Mouse (Mus musculus) embryonic facial prominence, embryonic 11.5 days (tissue): ENCODE results near the gene Ggct. TPM values are rescaled to one million over a fixed set of nuclear protein-coding genes. Genes with fewer than 3 reads are reported as not detected.
A peak's percentile ranks its signal among the peaks of the same experiment; 100 is the strongest.

Experiments used
- ATAC-seq: fragments of 200-750 bp; cut with Nextera tagmentation; replicated peaks from 2 replicates; pipeline ENCODE4 v1.8.0; 2017; ENCODE audit warnings: low read depth; ENCODE audit not compliant: insufficient number of reproducible peaks, low FRiP score, low TSS enrichment
- DNase-seq: peaks from one replicate; pipeline ENCODE4 v3.0.0-alpha.2; 2015; ENCODE audit warnings: low spot score
- H3K27ac ChIP-seq: fragments of 300-500 bp; sonication (generic); replicated peaks from 2 replicates; pipeline ENCODE4 v1.5.1; 2014; ENCODE audit warnings: mild to moderate bottlenecking, low read depth, low read length, control low read depth
- H3K27me3 ChIP-seq: fragments of 300-500 bp; sonication (generic); 2 replicates; pipeline ENCODE4 v1.6.1; 2014; ENCODE audit warnings: mild to moderate bottlenecking, low read length, moderate library complexity, mixed read lengths; ENCODE audit not compliant: control insufficient read depth, insufficient read depth
- H3K36me3 ChIP-seq: fragments of 300-500 bp; sonication (generic); replicated peaks from 2 replicates; pipeline ENCODE4 v1.6.1; 2014; ENCODE audit warnings: low read depth, mild to moderate bottlenecking, low read length, moderate library complexity, mixed read lengths; ENCODE audit not compliant: control insufficient read depth, insufficient read depth
- H3K4me1 ChIP-seq: fragments of 300-500 bp; sonication (generic); 2 replicates; pipeline ENCODE4 v1.6.1; 2014; ENCODE audit warnings: low read length, mixed read lengths; ENCODE audit not compliant: control insufficient read depth, insufficient read depth
- H3K4me2 ChIP-seq: fragments of 300-500 bp; sonication (generic); 2 replicates; pipeline ENCODE4 v1.6.1; 2014; ENCODE audit warnings: low read depth, mild to moderate bottlenecking, control low read depth, low read length, moderate library complexity
- H3K4me3 ChIP-seq: fragments of 300-500 bp; sonication (generic); 2 replicates; pipeline ENCODE4 v1.5.1; 2014; ENCODE audit warnings: low read depth, low read length, control low read depth
- H3K9ac ChIP-seq: fragments of 300-500 bp; sonication (generic); replicated peaks from 2 replicates; pipeline ENCODE4 v1.6.1; 2014; ENCODE audit warnings: mild to moderate bottlenecking, control low read depth, low read length
- H3K9me3 ChIP-seq: fragments of 300-500 bp; sonication (generic); replicated peaks from 2 replicates; pipeline ENCODE4 v1.6.1; 2016; ENCODE audit warnings: mild to moderate bottlenecking, low read length, inconsistent platforms, mixed read lengths; ENCODE audit not compliant: control insufficient read depth
- WGBS: fragments of 180-500 bp; shearing (Covaris S2); extraction: QIAGEN DNeasy Blood & Tissue Kit; methylation state at CpG from one replicate; pipeline ENCODE4 v1.1.7; 2014; 5-methylcytosine and 5-hydroxymethylcytosine counted together
- polyA plus RNA-seq: library from polyadenylated mRNA; unstranded; fragments of >200 nt; fragmentation: Nextera tagmentation; extraction: Ambion mirVana; gene quantifications from 2 replicates; pipeline ENCODE4 v1.2.1, GENCODE M21; 2014

Gene Ggct
- polyA plus RNA-seq: 10.5 and 13.0 TPM in 2 replicates

DNA sequence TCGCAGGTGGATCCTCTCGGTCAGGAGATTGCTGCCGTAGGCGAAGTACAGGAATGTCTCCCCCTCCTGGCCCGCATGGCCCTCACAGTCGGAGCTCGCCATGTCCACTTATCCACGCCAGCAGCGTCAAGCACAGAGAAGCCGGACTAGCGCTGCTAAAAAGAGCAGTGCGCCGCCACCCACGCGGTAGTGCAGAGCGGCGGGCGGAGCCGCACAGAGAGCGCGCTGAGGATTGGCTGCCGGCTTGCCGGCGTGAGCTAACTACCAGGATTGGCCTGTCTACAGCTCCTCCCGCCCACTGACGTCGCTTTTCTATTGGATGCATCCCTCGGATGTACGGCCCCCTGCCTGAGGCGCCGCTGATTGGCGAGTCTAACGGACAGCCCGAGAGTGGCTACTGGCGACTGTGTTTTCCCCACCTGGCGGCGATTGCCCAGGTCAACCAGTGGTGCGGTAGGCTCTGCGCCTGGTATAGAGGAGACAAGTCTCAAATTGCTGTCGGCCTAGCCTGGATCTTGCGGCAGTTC lies at the start of gene Ggct:
Gene Ggct (minus strand): TSS at position 217 of the 527 bp plus-strand sequence.
- WGBS: under 1% methylated on average over 40 of the region's 41 CpGs

DNA sequence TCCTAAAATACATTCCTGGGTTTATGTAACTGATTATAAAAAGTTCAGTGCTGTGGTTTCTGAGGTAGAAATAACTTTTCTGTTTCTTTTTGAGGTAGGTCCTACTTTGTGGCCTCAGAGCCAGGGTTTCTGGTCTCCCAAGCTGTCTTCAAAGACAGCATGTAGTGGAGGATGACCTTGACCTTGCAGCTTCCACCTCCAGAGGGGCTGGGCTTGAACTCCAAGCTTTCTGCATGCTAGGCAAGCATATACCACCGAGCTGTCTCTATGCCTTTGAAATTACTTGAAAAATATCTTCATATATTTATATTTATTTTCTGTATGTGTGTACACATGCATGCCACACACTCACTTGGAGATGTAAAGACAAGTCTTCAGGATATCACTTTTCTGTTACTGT lies 47.3 kb upstream of the Ggct start:
- DNase-seq: no peak
- no peaks in the 10 kb centered on the region for H3K27me3 ChIP-seq

More for the DNA sequence above, at the start of gene Ggct:
- H3K4me3 ChIP-seq: peak within 1 kb of the TSS; percentile 51
- no peaks in the 10 kb centered on the region for H3K9me3 ChIP-seq
- no peaks in the 10 kb centered on the region for H3K4me1 ChIP-seq
- DNase-seq: peak; percentile 98
- H3K4me2 ChIP-seq: peak within 1 kb of the TSS; percentile 83
- ATAC-seq: peak; percentile 100
- H3K27ac ChIP-seq: no peak within 1 kb of the TSS
- H3K9ac ChIP-seq: peak within 1 kb of the TSS; percentile 61
- no peaks in the 10 kb centered on the region for H3K36me3 ChIP-seq
- H3K27me3 ChIP-seq: no peaks in the 10 kb centered on the region

DNA sequence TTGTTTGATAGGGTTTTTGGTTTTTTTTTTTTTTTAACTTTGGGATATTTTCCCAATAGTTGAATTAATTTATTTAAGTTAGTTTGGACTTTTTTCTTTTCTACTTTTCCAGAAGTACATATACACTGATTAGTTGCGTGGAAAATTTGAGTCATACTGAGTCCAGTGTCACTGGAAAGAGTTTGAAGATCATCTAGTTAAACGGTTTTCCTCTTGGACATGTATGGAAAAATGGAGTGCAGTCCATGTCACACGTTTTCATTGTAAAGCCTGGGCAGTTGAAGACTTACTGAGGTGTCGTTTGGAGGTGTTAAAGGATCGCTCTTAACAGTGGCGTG lies 46.7 kb upstream of the Ggct start:
- 84% methylated on average over 6 of the region's 6 CpGs for WGBS
- Histone ChIP-seq H3K27ac (no peak overlapping the region), H3K9ac (no peak overlapping the region), H3K27me3 (no peaks in the 10 kb centered on the region), H3K4me2 (peak overlapping the region; percentile 67), H3K9me3 (no peaks in the 10 kb centered on the region), H3K36me3 (no peaks in the 10 kb centered on the region), H3K4me3 (no peak overlapping the region; the same call in 1 of the 2 replicates), H3K4me1 (no peaks in the 10 kb centered on the region)
- no peak for ATAC-seq
- no peak for DNase-seq

More for the DNA sequence above, 47.3 kb upstream of the Ggct start:
- Histone ChIP-seq H3K4me2 (no peak overlapping the region), H3K9me3 (no peaks in the 10 kb centered on the region), H3K36me3 (no peaks in the 10 kb centered on the region), H3K4me1 (no peaks in the 10 kb centered on the region), H3K9ac (no peak overlapping the region), H3K4me3 (no peak overlapping the region), H3K27ac (no peak overlapping the region)
- ATAC-seq: no peak
- WGBS: 57% methylated on average over 1 of the region's 1 CpGs

DNA sequence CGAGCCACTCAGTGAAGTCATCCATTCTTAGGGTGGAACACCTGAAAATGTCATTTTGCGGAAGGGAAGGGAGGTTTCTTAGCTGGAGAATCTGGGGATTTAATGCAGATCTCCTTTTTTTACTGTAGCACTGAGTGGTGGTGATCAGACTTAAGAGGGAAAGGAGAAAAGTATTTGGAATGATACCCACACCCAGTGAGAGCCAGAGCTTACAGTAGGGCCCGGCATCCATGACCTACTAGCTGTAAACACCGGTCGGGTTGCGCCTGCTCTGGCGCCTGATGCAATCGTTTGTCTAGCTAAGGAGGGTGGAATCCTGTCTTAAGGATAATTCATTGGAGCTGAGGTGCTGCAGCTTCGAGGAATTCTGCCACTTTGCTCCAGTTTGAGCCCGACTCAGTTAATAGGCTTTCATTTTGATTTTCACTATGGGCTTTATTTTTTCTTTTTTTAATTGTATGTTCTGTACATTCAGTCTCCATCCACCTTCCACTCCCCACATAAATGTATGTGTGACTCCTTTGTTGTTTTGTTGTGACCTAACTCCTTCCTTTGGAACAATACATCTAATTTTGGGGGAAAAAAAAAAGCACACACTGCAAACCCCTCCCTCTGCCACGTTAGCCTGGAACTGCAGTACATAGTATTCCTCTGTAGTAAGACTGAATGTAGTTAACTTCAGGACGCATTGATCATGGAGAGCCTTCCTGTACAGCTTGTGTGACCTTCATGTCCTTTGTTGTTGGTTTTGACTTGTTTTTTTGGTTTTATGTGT lies 46.1 kb upstream of the Ggct start:
- peak; percentile 41 for DNase-seq
- H3K27ac ChIP-seq: peak overlapping the region; percentile 81; the same call in 1 of the 2 replicates
- ATAC-seq: no peak

DNA sequence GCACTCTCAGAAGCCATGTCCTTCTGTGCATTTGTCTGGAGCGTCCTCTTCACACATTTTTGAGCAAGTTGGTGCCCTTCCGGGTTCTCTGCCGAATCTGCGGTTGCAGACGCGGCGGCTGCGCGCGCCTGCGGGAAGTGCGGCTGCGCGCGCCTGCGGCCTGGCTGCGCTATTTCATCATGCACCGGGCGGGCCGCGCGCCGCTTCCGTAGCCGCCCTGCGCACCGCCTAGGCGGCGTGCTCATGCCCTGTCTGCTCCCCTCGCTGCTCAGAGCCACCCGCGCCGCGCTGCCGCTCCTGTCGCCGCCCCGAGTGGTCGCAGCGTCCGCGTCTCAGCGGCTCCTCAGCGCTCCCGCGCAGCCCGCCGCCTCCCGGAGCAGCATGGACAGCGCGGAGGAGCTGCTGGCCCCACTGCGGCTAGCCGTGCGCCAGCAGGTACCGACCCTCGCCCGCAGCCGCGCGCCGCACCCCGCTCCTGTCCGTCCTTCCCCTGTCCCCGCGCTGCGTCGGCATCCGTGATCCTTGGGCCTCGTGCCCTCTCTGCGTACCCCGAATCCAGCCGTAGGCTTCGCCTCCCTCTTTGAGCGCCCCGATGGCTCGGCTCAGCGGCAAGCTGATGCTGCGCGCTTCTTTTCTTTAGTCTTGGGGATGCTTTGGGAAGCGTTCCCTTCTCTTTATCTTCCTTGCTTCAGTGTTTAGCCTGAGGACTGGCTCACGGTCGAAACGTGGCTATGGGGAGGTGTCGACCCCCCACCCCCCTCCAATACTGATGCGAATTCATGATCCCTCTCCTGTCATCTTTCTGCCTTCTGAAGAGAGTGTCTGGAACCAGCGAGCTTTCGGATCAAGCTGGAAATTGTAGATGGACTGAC lies 45.3 kb upstream of the Ggct start, which contains the start of gene Gars:
Gene Gars (plus strand): TSS at position 209 of the 872 bp plus-strand sequence.
- no peaks in the 10 kb centered on the region for H3K36me3 ChIP-seq
- peak within 1 kb of the TSS; percentile 81 for H3K27ac ChIP-seq
- H3K4me1 ChIP-seq: no peaks in the 10 kb centered on the region
- H3K27me3 ChIP-seq: no peaks in the 10 kb centered on the region
- H3K4me2 ChIP-seq: peak within 1 kb of the TSS; percentile 67
- H3K4me3 ChIP-seq: peak within 1 kb of the TSS; percentile 94
- H3K9me3 ChIP-seq: no peaks in the 10 kb centered on the region
- ATAC-seq (peak; percentile 92), DNase-seq (peak; percentile 92)
- under 1% methylated on average over 83 of the region's 87 CpGs for WGBS
- H3K9ac ChIP-seq: peak within 1 kb of the TSS; percentile 97

More for the DNA sequence above, 46.1 kb upstream of the Ggct start:
- H3K4me3 ChIP-seq: peak overlapping the region; percentile 94
- no peaks in the 10 kb centered on the region for H3K27me3 ChIP-seq
- no peaks in the 10 kb centered on the region for H3K9me3 ChIP-seq
- H3K4me1 ChIP-seq: no peaks in the 10 kb centered on the region
- WGBS: 3% methylated on average over 12 of the region's 12 CpGs
- H3K4me2 ChIP-seq: peak overlapping the region; percentile 67
- peak overlapping the region; percentile 97 for H3K9ac ChIP-seq
- H3K36me3 ChIP-seq: no peaks in the 10 kb centered on the region

DNA sequence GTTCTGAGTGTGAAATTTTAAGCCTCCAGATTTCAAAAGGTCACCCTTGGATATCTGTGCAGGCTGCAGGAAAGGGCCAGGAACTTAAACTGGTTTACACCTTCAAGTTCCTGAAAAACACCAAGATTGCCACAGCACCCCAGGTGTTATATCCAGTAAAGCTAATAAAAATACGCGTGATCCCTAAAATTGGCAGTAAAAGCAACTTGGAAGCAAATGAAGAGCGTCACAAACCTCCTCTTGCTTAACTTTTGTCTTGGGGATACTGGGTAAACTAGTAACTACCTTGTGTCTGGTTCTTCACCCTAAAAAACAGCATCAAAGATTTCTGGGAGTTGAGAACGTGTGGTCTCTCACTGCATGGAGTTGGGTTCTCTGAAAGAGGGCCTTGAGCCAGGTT lies 44.0 kb upstream of the Ggct start:
- Histone ChIP-seq H3K4me1 (no peaks in the 10 kb centered on the region), H3K36me3 (no peaks in the 10 kb centered on the region), H3K27ac (no peak overlapping the region), H3K9ac (no peak overlapping the region; the same call in 1 of the 2 replicates), H3K4me3 (no peak overlapping the region), H3K4me2 (no peak overlapping the region), H3K27me3 (no peaks in the 10 kb centered on the region), H3K9me3 (no peaks in the 10 kb centered on the region)
- 90% methylated on average over 4 of the region's 4 CpGs for WGBS
- no peak for ATAC-seq
- DNase-seq: no peak

DNA sequence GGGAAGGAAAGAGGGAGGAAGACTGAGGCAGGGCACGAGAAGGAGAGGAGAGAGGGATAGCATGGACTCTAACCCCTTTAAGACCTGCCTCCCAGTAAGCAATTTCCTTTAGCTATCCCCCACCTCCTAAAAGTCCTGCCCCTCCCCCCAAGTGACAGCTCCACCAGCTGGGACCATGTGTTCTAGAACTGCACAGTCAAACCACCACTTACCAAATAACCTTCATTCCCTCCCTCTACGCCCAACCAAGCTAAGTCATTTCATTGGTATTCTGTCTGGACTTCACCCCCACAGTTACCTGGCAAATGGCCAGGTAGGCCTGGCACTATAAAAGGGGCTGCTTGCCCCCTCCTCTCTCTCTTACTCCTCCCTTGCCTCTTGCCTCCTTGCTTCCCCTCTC lies 34.9 kb upstream of the Ggct start:
- no peak overlapping the region for H3K27ac ChIP-seq
- DNase-seq: no peak
- ATAC-seq: no peak
- no peaks in the 10 kb centered on the region for H3K4me1 ChIP-seq
- H3K9me3 ChIP-seq: no peaks in the 10 kb centered on the region
- WGBS: 88% methylated on average over 1 of the region's 2 CpGs
- H3K9ac ChIP-seq: no peak overlapping the region
- H3K4me2 ChIP-seq: no peak overlapping the region
- no peak overlapping the region for H3K4me3 ChIP-seq
- H3K27me3 ChIP-seq: no peaks in the 10 kb centered on the region
- H3K36me3 ChIP-seq: no peaks in the 10 kb centered on the region
